Mouse (Mus musculus) testis, adult 2 months (tissue): ENCODE data around the gene Cntrob. TPM values are rescaled to one million over a fixed set of nuclear protein-coding genes. Genes with fewer than 3 reads are reported as not detected.

Experiments
- H3K27ac ChIP-seq: fragments of 200-500 bp; 2 replicates; pipeline ENCODE4 v1.5.1; 2012; ENCODE audit warnings: low read depth, low read length; ENCODE audit not compliant: control insufficient read depth, insufficient read depth
- H3K27me3 ChIP-seq: fragments of 200-500 bp; 2 replicates; pipeline ENCODE4 v1.6.1; 2012; ENCODE audit warnings: mild to moderate bottlenecking, low read length, moderate library complexity; ENCODE audit not compliant: control insufficient read depth, insufficient read depth
- H3K36me3 ChIP-seq: fragments of 200-500 bp; 2 replicates; pipeline ENCODE4 v1.6.1; 2012; ENCODE audit warnings: mild to moderate bottlenecking, low read length; ENCODE audit not compliant: control insufficient read depth, insufficient read depth
- H3K4me1 ChIP-seq: fragments of 200-500 bp; 2 replicates; pipeline ENCODE4 v1.6.1; 2012; ENCODE audit warnings: low read length; ENCODE audit not compliant: control insufficient read depth, insufficient read depth
- H3K4me3 ChIP-seq: fragments of 200-500 bp; 2 replicates; pipeline ENCODE4 v1.5.1; 2012; ENCODE audit warnings: low read depth, mild to moderate bottlenecking, low read length, moderate library complexity, mixed read lengths; ENCODE audit not compliant: control insufficient read depth
- CTCF ChIP-seq: fragments of 200-500 bp; IDR thresholded peaks from 2 replicates; pipeline ENCODE4 v1.5.1; 2012; ENCODE audit warnings: low read depth, mild to moderate bottlenecking, inconsistent platforms, low read length, moderate library complexity; ENCODE audit not compliant: control insufficient read depth, insufficient read depth, insufficient replicate concordance
- POLR2A ChIP-seq: fragments of 200-500 bp; IDR thresholded peaks from 2 replicates; pipeline ENCODE4 v1.6.1; 2012; ENCODE audit warnings: low read depth, mild to moderate bottlenecking, inconsistent platforms, low read length, moderate library complexity; ENCODE audit not compliant: control insufficient read depth
- polyA plus RNA-seq: library from polyadenylated mRNA; depleted of rRNA; stranded (reverse); fragments of >200 nt; gene quantifications from 2 replicates; pipeline ENCODE4 v1.2.3, GENCODE M21; 2012; rRNA removed

Cntrob gene
- 20.6 and 21.6 TPM in 2 replicates for polyA plus RNA-seq

DNA sequence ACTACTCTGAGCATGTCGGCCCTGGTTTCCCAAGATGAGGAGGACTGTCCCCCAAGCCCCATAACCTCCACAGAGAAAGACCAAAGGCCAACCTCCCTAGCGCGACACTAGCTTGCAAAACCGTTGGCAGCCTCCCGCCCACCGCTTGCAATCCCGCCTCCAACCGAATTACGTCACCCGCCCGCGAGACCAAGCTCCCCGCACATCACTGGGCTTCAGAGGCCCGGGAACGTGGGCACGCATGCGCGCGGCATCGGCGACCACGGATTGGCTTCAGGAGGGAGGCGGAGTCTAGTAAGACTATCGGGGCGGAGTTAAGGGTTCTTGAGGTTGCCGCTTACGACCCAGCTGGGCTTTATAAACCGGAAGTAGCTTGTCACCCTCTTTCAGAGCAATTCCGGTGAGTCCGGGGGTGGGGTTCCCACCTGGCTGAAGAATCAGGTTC lies at the start of gene Cntrob, which contains the start of gene Trappc1:
Cntrob (minus strand) TSS at position 109 of the 445 bp plus-strand sequence.
Trappc1 (plus strand) TSS at position 314 of the 445 bp plus-strand sequence.
- no peaks in the 10 kb centered on the region for H3K27me3 ChIP-seq
- H3K4me3 ChIP-seq: peak within 1 kb of the TSS; percentile 89
- H3K4me1 ChIP-seq: peaks cover 32% of the 10 kb centered on the region

DNA sequence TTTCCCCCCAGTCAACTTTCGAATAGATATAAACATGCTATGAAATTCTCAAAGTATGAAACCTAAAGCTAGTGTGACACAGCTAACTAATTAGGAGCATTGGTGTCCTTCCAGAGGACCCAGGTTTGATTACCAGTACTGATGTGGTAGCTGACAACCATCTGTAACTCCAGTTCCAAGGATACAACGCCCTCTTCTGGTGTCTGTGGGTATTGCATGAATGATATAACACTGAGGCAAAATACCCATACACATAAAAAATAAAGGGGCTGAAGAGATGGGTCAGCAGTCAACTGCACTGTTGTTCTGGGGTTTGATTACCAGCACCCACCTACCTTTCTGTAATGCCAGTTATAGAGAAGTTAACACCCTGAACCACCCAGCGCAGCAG lies 49.2 kb upstream of the Cntrob start:
- H3K36me3 ChIP-seq: peaks cover 1% of the 10 kb centered on the region; the same call in 1 of the 2 replicates
- peaks cover 4% of the 10 kb centered on the region for H3K4me1 ChIP-seq
- H3K27ac ChIP-seq: no peak overlapping the region
- no peak overlapping the region for H3K4me3 ChIP-seq
- no peaks in the 10 kb centered on the region for H3K27me3 ChIP-seq
- TF ChIP-seq POLR2A (no peak), CTCF (no peak)

More for the DNA sequence above, at the start of gene Cntrob, which contains the start of gene Trappc1:
- peaks cover 3% of the 10 kb centered on the region for H3K36me3 ChIP-seq
- peak within 1 kb of the TSS; percentile 97 for H3K27ac ChIP-seq
- TF ChIP-seq CTCF (no peak), POLR2A (peak; percentile 92)

DNA sequence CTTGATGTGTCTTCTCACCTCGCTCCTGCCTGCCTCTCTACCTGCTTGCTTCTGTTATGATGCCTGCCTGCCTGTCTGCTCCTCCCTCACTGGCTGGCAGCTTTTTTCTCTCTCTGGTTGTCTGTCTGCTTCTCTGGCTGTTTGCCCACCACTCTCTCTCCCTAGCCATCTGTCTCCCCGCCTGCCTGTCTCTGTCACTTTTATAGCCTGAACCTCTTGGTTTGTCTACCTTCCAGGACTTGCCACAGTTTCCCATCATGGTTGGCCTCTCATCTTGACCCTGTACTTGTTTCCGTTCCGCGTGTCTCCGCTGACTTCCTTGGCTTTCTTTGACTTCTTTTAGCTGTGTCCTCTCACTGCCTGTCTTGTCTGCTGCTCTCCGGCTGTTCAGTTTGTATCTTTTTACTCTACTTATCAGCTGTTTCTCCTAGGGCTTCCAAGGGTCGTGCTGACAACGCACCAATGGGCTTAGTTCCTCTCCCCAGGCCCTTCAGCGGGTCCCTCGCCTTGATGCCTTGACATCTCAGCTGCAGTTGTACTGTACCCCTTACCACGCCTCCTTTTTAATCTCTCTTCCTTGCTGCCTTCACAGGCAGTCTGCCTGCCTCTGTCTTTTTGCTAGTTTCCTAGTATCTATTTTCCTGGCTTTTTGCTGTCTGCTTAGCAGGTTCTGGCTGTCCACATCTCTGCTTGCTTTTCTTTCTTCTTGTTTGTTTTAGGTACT lies 48.6 kb upstream of the Cntrob start:
- no peak overlapping the region for H3K4me3 ChIP-seq
- TF ChIP-seq CTCF: no peak
- H3K36me3 ChIP-seq: no peaks in the 10 kb centered on the region; the same call in 1 of the 2 replicates

DNA sequence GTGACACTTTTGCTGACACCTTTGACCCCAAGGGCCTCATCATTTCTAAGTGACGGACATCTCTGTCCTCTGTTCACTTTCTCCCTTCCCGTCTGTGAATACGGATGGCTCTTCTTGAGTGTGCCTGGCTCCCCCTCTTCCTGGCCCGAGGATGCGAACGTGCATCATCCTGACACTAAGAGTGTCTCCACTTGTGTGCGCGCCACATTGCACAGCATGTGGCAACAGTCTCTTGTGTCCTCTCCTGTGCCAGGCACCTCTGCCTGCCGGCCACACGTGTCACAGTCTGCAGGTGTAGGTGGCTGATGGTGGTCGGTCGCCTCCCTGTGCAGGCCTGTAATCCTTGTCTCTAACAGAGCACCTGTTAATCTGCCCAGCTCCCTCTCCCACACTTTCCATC lies 48.0 kb upstream of the Cntrob start:
- H3K27ac ChIP-seq: peak overlapping the region; percentile 16; the same call in 1 of the 2 replicates
- H3K36me3 ChIP-seq: no peaks in the 10 kb centered on the region; the same call in 1 of the 2 replicates
- TF ChIP-seq CTCF: no peak
- peaks cover 11% of the 10 kb centered on the region for H3K4me1 ChIP-seq
- no peak overlapping the region for H3K4me3 ChIP-seq
- H3K27me3 ChIP-seq: no peaks in the 10 kb centered on the region

More for the DNA sequence above, 48.6 kb upstream of the Cntrob start:
- H3K4me1 ChIP-seq: peaks cover 10% of the 10 kb centered on the region
- H3K27me3 ChIP-seq: no peaks in the 10 kb centered on the region
- H3K27ac ChIP-seq: no peak overlapping the region

DNA sequence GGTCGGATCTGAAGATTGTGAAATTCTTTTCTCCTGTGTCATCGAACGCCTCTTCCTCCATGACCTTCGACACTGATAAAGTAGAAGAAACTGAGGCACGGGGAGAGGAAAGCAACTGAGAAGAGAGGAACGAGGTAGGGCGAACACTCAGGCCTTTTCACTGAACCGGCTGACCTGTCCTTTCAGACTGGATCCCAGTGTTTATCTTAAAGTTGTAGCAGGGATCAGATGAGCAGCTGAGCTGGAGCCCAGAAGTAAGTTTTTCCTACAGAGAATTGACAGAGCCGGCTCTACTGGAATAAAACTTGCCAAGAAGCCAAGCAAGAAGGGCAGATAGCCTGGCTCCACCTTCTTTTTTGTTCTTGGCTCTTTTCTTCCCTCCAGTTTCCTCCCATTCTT lies 47.2 kb upstream of the Cntrob start:
- peaks cover 19% of the 10 kb centered on the region for H3K4me1 ChIP-seq
- no peaks in the 10 kb centered on the region for H3K27me3 ChIP-seq
- no peak overlapping the region for H3K27ac ChIP-seq
- no peak for TF ChIP-seq CTCF
- TF ChIP-seq POLR2A: no peak
- no peak overlapping the region for H3K4me3 ChIP-seq
- H3K36me3 ChIP-seq: no peaks in the 10 kb centered on the region; the same call in 1 of the 2 replicates

DNA sequence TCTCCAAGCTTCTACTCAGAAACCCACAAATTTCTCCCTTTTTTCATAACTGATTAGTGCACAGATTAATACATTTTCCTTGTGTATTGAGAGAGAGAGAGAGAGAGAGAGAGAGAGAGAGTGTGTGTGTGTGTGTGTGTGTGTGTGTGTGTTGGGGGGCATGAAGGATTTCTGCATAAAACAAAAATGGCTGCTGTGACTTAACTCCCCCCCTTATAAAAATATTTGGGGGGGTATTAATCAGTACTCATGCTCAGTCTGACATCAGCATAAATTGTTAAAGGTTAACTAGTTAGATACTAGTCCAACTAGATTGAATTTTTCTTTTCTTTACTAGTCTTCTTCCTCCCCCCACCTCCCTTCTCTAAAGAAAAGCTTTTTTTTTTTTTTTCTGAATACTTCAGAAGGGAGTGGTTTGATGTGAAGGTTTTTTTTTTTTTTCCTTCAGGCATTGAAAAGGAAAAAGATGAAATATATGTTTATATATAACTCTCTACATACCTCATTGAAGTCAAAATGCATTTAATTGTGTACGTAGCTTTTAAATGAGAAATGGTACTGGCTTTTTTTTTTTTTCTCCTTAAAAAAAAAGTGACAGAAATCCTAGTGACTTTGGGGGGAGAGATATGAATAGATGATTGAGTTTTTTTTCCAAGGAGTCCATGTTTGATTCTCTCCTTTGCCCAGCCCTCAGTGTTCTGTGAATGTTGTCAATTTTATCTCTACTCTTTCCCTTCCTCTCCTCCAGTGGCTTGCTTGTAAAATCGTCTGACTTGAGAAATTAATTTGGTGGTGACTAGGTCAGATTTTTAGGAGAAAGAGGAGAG lies 46.6 kb upstream of the Cntrob start:
- TF ChIP-seq CTCF (no peak), POLR2A (no peak)
- no peaks in the 10 kb centered on the region for H3K27me3 ChIP-seq
- peaks cover 25% of the 10 kb centered on the region for H3K4me1 ChIP-seq
- H3K4me3 ChIP-seq: no peak overlapping the region
- no peak overlapping the region for H3K27ac ChIP-seq
- no peaks in the 10 kb centered on the region for H3K36me3 ChIP-seq

DNA sequence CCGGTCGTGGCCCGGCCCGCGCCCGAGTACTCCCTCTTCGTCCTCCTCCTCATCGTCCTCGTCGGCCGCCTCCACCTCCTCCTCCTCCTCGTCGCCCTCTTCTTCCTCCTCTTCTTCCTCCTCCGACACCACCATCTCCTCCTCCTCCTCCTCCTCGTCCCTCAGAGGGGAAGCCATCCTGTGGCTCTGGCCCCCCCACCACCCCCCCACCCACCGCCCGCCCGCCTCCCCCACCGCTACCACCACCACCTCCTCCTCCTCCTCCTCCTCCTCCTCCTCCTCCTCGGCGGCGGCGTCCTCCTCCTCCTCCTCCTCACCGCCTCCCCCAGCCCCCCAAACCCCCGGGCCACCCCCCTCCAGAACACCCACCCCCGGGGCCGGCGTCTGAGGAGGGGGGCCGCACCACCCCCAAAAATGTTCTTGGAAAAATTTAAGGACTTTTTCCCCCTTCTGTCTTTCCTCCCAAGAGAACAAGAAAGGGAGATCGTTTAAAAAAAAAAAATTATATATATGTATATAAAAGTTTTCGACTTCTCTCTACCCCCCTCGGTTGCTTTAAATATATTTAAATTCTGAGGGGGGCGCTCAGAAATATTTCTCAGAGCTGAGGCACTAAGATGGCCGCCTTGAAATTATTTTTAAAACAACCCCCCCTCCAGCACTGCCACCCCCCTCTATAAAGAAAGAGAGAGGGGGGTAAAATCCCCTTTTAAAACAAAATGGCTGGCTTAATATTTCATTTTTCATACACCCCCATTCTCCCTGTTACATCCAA lies 45.8 kb upstream of the Cntrob start, which contains the start of gene Chd3:
Chd3 (minus strand) TSS at position 192 of the 775 bp plus-strand sequence.
- H3K27me3 ChIP-seq: no peaks in the 10 kb centered on the region
- H3K4me1 ChIP-seq: peaks cover 31% of the 10 kb centered on the region
- H3K27ac ChIP-seq: peak within 1 kb of the TSS; percentile 82

More for the DNA sequence above, 45.8 kb upstream of the Cntrob start, which contains the start of gene Chd3:
- Histone ChIP-seq H3K36me3 (no peaks in the 10 kb centered on the region), H3K4me3 (peak within 1 kb of the TSS; percentile 84)
- TF ChIP-seq POLR2A (no peak), CTCF (no peak)
